Mouse (Mus musculus) hindbrain, postnatal 0 days (tissue): ENCODE results near the gene Arrdc2. TPM values are rescaled to one million over a fixed set of nuclear protein-coding genes. Genes with fewer than 3 reads are reported as not detected.

Experiments
- ATAC-seq: fragments of 200-750 bp; cut with Nextera tagmentation; 2 replicates; pipeline ENCODE4 v1.8.0; 2017; ENCODE audit warnings: mild to moderate bottlenecking, moderate TSS enrichment, moderate library complexity
- DNase-seq: peaks from one replicate; pipeline ENCODE4 v3.0.0-alpha.2; 2015; ENCODE audit warnings: low spot score
- H3K27ac ChIP-seq: fragments of 300-500 bp; sonication (generic); 2 replicates; pipeline ENCODE4 v1.5.1; 2014; ENCODE audit warnings: mild to moderate bottlenecking
- H3K27me3 ChIP-seq: fragments of 300-500 bp; sonication (generic); 2 replicates; pipeline ENCODE4 v1.6.1; 2014; ENCODE audit warnings: low read length, mixed read lengths; ENCODE audit not compliant: insufficient read depth
- H3K36me3 ChIP-seq: fragments of 300-500 bp; sonication (generic); 2 replicates; pipeline ENCODE4 v1.6.1; 2014; ENCODE audit warnings: low read length, mixed read lengths; ENCODE audit not compliant: insufficient read depth
- H3K4me1 ChIP-seq: fragments of 300-500 bp; sonication (generic); 2 replicates; pipeline ENCODE4 v1.6.1; 2014; ENCODE audit warnings: antibody characterized with exemption, low read length, mixed read lengths; ENCODE audit not compliant: insufficient read depth
- H3K4me2 ChIP-seq: fragments of 300-500 bp; sonication (generic); 2 replicates; pipeline ENCODE4 v1.6.1; 2014; ENCODE audit warnings: low read depth, mild to moderate bottlenecking, low read length, moderate library complexity, mixed read lengths
- H3K4me3 ChIP-seq: fragments of 300-500 bp; sonication (generic); 2 replicates; pipeline ENCODE4 v1.5.1; 2014; ENCODE audit warnings: low read length
- H3K9ac ChIP-seq: fragments of 300-500 bp; sonication (generic); replicated peaks from 2 replicates; pipeline ENCODE4 v1.6.1; 2014; ENCODE audit warnings: mild to moderate bottlenecking, low read length, moderate library complexity, mixed read lengths
- H3K9me3 ChIP-seq: fragments of 300-500 bp; sonication (generic); 2 replicates; pipeline ENCODE4 v1.6.1; 2016; ENCODE audit warnings: low read length, mixed read lengths
- CTCF ChIP-seq: IDR thresholded peaks from 2 replicates; pipeline ENCODE4 v1.5.1; 2016; ENCODE audit warnings: antibody characterized with exemption, control low read depth, low read depth
- WGBS: fragments of 180-500 bp; shearing (Covaris S2); extraction: QIAGEN DNeasy Blood & Tissue Kit; methylation state at CpG from one replicate; pipeline ENCODE4 v1.1.7; 2014; 5-methylcytosine and 5-hydroxymethylcytosine counted together
- polyA plus RNA-seq: library from polyadenylated mRNA; unstranded; fragments of >200 nt; fragmentation: Nextera tagmentation; extraction: Ambion mirVana; gene quantifications from 2 replicates; pipeline ENCODE4 v1.2.1, GENCODE M21; 2015
- total RNA-seq: library from RNA; depleted of rRNA; stranded (reverse); fragments of >200 nt; gene quantifications from 2 replicates; pipeline ENCODE4 v1.2.3, GENCODE M21; 2014; rRNA removed

The Arrdc2 gene
- total RNA-seq (12.1 and 17.1 TPM in 2 replicates), polyA plus RNA-seq (4.6 and 4.9 TPM in 2 replicates)

GRCm38 (mm10) chr8:70839408-70840351 lies at the start of gene Arrdc2:
Gene Arrdc2 (minus strand): TSS chr8:70839720.
- peak within 1 kb of the TSS; percentile 93 for H3K27ac ChIP-seq
- peak within 1 kb of the TSS; percentile 82 for H3K4me2 ChIP-seq
- no peaks in the 10 kb centered on the region for H3K27me3 ChIP-seq
- peak; percentile 98 for ATAC-seq
- peak; percentile 5; the same call in 1 of the 2 replicates for TF ChIP-seq CTCF
- 3% methylated on average over 55 of the region's 55 CpGs for WGBS
- 0 out of 2 replicates have a peak, but pooled peaks cover 6% of the 10 kb centered on the region for H3K4me1 ChIP-seq
- H3K9ac ChIP-seq = peak within 1 kb of the TSS; percentile 63
- no peaks in the 10 kb centered on the region for H3K36me3 ChIP-seq
- H3K4me3 ChIP-seq = peak within 1 kb of the TSS; percentile 57
- peak; percentile 100 for DNase-seq
- no peaks in the 10 kb centered on the region for H3K9me3 ChIP-seq

DNA sequence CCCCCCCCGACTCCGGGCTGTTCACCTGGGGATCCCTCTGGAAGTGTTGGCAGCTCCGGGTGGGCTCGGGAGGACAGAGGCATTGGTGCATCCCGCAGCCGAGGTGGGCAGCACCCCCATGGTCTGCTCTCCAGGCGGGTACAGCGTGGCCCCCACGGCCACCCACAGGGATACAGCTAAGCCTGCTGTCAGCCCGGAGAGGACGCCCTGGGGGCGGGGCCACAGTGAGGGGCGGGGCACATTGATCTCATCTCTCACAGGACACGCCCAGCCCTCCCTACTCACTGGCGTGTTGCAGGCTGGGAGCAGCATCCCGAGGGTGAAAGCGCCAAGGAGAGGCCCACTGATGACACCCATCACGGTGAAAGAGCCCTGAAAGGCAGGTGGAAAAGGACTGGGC lies 48.1 kb upstream of the Arrdc2 start:
- no peak overlapping the region for H3K9ac ChIP-seq
- no peak for ATAC-seq
- TF ChIP-seq CTCF = no peak
- peaks cover 17% of the 10 kb centered on the region; the same call in 1 of the 2 replicates for H3K27me3 ChIP-seq
- no peak for DNase-seq
- WGBS = 6% methylated on average over 18 of the region's 18 CpGs
- H3K4me2 ChIP-seq = peak overlapping the region; percentile 23; the same call in 1 of the 2 replicates
- H3K27ac ChIP-seq = no peak overlapping the region
- no peaks in the 10 kb centered on the region for H3K36me3 ChIP-seq
- H3K4me3 ChIP-seq = 0 out of 2 replicates have a peak overlapping the region, but pooled peaks have one; percentile 2
- H3K9me3 ChIP-seq = no peaks in the 10 kb centered on the region
- no peaks in the 10 kb centered on the region for H3K4me1 ChIP-seq

- no peak for DNase-seq
These were observed 46.1 kb upstream of the Arrdc2 start for GRCm38 (mm10) chr8:70885612-70886011.

GRCm38 (mm10) chr8:70884683-70885082 lies 45.2 kb upstream of the Arrdc2 start:
- DNase-seq (no peak), ATAC-seq (no peak)
- WGBS = 80% methylated on average over 10 of the region's 10 CpGs

More at GRCm38 (mm10) chr8:70885612-70886011, 46.1 kb upstream of the Arrdc2 start:
- Histone ChIP-seq H3K27ac (no peak overlapping the region), H3K36me3 (no peaks in the 10 kb centered on the region), H3K4me3 (no peak overlapping the region), H3K27me3 (no peaks in the 10 kb centered on the region), H3K9ac (no peak overlapping the region), H3K9me3 (no peaks in the 10 kb centered on the region), H3K4me1 (no peaks in the 10 kb centered on the region), H3K4me2 (no peak overlapping the region)
- no peak for TF ChIP-seq CTCF
- ATAC-seq = no peak
- WGBS = 20% methylated on average over 12 of the region's 12 CpGs

GRCm38 (mm10) chr8:70884186-70884585 lies 44.7 kb upstream of the Arrdc2 start:
- TF ChIP-seq CTCF = no peak
- 58% methylated on average over 4 of the region's 4 CpGs for WGBS
- Histone ChIP-seq H3K4me2 (no peak overlapping the region), H3K36me3 (no peaks in the 10 kb centered on the region), H3K27me3 (no peaks in the 10 kb centered on the region), H3K27ac (no peak overlapping the region), H3K9me3 (no peaks in the 10 kb centered on the region), H3K9ac (no peak overlapping the region), H3K4me3 (no peak overlapping the region), H3K4me1 (peaks cover 4% of the 10 kb centered on the region; the same call in 1 of the 2 replicates)
- DNase-seq (no peak), ATAC-seq (no peak)

More at GRCm38 (mm10) chr8:70884683-70885082, 45.2 kb upstream of the Arrdc2 start:
- Histone ChIP-seq H3K4me1 (peaks cover 4% of the 10 kb centered on the region; the same call in 1 of the 2 replicates), H3K27ac (no peak overlapping the region), H3K27me3 (no peaks in the 10 kb centered on the region), H3K9me3 (no peaks in the 10 kb centered on the region), H3K36me3 (no peaks in the 10 kb centered on the region), H3K4me3 (no peak overlapping the region), H3K9ac (no peak overlapping the region), H3K4me2 (no peak overlapping the region)
- no peak for TF ChIP-seq CTCF

DNA sequence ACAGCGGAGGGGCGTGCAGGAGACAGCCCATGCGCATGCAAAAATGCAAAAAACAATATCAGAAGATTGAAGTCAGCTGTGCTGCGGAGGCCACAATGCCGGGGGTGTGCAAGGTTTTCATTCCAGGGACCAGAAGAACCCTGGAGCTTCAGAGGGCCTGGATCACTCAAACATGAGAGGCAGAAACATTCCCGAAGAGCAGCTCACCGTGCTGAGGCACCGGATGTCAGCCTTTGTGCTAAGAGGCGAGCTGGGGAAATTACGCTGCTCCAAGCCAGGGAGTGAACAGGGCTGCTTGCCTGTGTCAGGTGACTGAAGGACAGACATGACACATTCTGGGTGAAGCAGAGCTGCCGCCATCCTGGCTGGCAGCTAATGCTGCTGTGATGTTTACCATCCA lies 41.0 kb upstream of the Arrdc2 start:
- DNase-seq = no peak
- Histone ChIP-seq H3K4me1 (peaks cover 4% of the 10 kb centered on the region; the same call in 1 of the 2 replicates), H3K4me3 (no peak overlapping the region), H3K9ac (no peak overlapping the region), H3K27me3 (no peaks in the 10 kb centered on the region), H3K27ac (0 out of 2 replicates have a peak overlapping the region, but pooled peaks have one; percentile 42), H3K36me3 (no peaks in the 10 kb centered on the region), H3K9me3 (no peaks in the 10 kb centered on the region), H3K4me2 (no peak overlapping the region)
- ATAC-seq = no peak
- TF ChIP-seq CTCF = no peak
- WGBS = 35% methylated on average over 11 of the region's 11 CpGs
